Mouse (Mus musculus): ENCODE measurements around the gene Negr1. TPM values are rescaled to one million over a fixed set of nuclear protein-coding genes. Genes with fewer than 3 reads are reported as not detected.

Negr1 gene
- polyA plus RNA-seq, 1 experiment = 1.7 TPM

GRCm38 (mm10) chr3:156876551-156876950 lies 315.0 kb downstream of the Negr1 start:
- TF ChIP-seq CTCF (conservative IDR thresholded peaks at IDR 0.05; ENCODE audit: insufficient read depth, insufficient read length, low read depth, low read length) = no peak
- no peak for TF ChIP-seq POLR2A (IDR thresholded peaks at IDR 0.05; ENCODE audit: low read depth, low read length)
- 78% methylated on average over 1 of the region's 1 CpGs for WGBS
- DNase-seq = no peak
- Histone ChIP-seq H3K36me3 (ENCODE audit: control insufficient read depth, insufficient read depth, low read length) (no peaks in the 10 kb centered on the region), H3K4me3 (ENCODE audit: insufficient read depth, low read depth, low read length) (no peak overlapping the region), H3K4me1 (ENCODE audit: control insufficient read depth, insufficient read depth, low read length) (no peaks in the 10 kb centered on the region), H3K27me3 (replicated peaks; ENCODE audit: control insufficient read depth, insufficient read depth, low read length) (no peaks in the 10 kb centered on the region), H3K27ac (ENCODE audit: insufficient read depth, low read depth, low read length) (no peak overlapping the region)

GRCm38 (mm10) chr3:156882129-156882528 lies 320.5 kb downstream of the Negr1 start:
- TF ChIP-seq POLR2A (IDR thresholded peaks at IDR 0.05; ENCODE audit: low read depth, low read length) = no peak
- TF ChIP-seq CTCF (conservative IDR thresholded peaks at IDR 0.05; ENCODE audit: insufficient read depth, insufficient read length, low read depth, low read length) = no peak
- H3K27ac ChIP-seq (ENCODE audit: insufficient read depth, low read depth, low read length) = no peak overlapping the region
- H3K4me3 ChIP-seq (ENCODE audit: insufficient read depth, low read depth, low read length) = no peak overlapping the region
- no peaks in the 10 kb centered on the region for H3K36me3 ChIP-seq (ENCODE audit: control insufficient read depth, insufficient read depth, low read length)
- DNase-seq = peak; percentile 43
- no peaks in the 10 kb centered on the region for H3K27me3 ChIP-seq (replicated peaks; ENCODE audit: control insufficient read depth, insufficient read depth, low read length)
- 0 out of 2 replicates have a peak, but pooled peaks cover 3% of the 10 kb centered on the region for H3K4me1 ChIP-seq (ENCODE audit: control insufficient read depth, insufficient read depth, low read length)
- 44% methylated on average over 3 of the region's 3 CpGs for whole genome bisulfite sequencing

- Histone ChIP-seq H3K27me3 (replicated peaks; ENCODE audit: control insufficient read depth, insufficient read depth, low read length) (no peaks in the 10 kb centered on the region), H3K27ac (ENCODE audit: insufficient read depth, low read depth, low read length) (no peak overlapping the region), H3K36me3 (ENCODE audit: control insufficient read depth, insufficient read depth, low read length) (no peaks in the 10 kb centered on the region), H3K4me1 (ENCODE audit: control insufficient read depth, insufficient read depth, low read length) (0 out of 2 replicates have a peak, but pooled peaks cover 3% of the 10 kb centered on the region), H3K4me3 (ENCODE audit: insufficient read depth, low read depth, low read length) (no peak overlapping the region)
- peak; percentile 88 for DNase-seq
- TF ChIP-seq CTCF (conservative IDR thresholded peaks at IDR 0.05; ENCODE audit: insufficient read depth, insufficient read length, low read depth, low read length) (no peak), POLR2A (IDR thresholded peaks at IDR 0.05; ENCODE audit: low read depth, low read length) (no peak)
- WGBS = 74% methylated on average over 1 of the region's 1 CpGs
These were observed 322.3 kb downstream of the Negr1 start for GRCm38 (mm10) chr3:156883873-156884272.

DNA sequence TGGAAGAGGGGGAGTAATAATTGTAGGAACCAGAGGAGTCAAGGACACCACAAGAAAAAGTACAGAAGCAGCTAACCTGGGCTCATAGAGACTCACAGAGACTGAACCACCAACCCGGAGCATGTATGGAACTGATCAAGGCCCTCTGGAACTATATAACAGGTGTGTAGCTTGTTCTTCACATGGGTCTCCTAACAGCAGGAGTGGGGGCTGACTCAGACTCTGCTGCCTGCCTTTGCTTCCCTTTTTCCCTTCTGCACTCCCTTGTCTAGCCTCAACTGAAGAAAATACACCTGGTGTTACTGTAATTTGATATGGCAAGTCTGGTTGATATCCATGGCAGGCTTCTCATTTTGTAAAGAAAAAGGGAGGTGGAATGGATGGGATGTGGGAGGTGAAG lies 324.1 kb downstream of the Negr1 start:
- no peak for TF ChIP-seq POLR2A (IDR thresholded peaks at IDR 0.05; ENCODE audit: low read depth, low read length)
- TF ChIP-seq CTCF (conservative IDR thresholded peaks at IDR 0.05; ENCODE audit: insufficient read depth, insufficient read length, low read depth, low read length) = no peak
- Histone ChIP-seq H3K27me3 (replicated peaks; ENCODE audit: control insufficient read depth, insufficient read depth, low read length) (no peaks in the 10 kb centered on the region), H3K36me3 (ENCODE audit: control insufficient read depth, insufficient read depth, low read length) (no peaks in the 10 kb centered on the region), H3K4me3 (ENCODE audit: insufficient read depth, low read depth, low read length) (no peak overlapping the region), H3K27ac (ENCODE audit: insufficient read depth, low read depth, low read length) (no peak overlapping the region), H3K4me1 (ENCODE audit: control insufficient read depth, insufficient read depth, low read length) (0 out of 2 replicates have a peak, but pooled peaks cover 3% of the 10 kb centered on the region)
- 91% methylated on average over 1 of the region's 1 CpGs for whole genome bisulfite sequencing
- no peak for DNase-seq

GRCm38 (mm10) chr3:156886915-156887314 lies 325.3 kb downstream of the Negr1 start:
- no peak overlapping the region for H3K4me3 ChIP-seq (ENCODE audit: insufficient read depth, low read depth, low read length)
- no peaks in the 10 kb centered on the region for H3K27me3 ChIP-seq (replicated peaks; ENCODE audit: control insufficient read depth, insufficient read depth, low read length)
- TF ChIP-seq CTCF (conservative IDR thresholded peaks at IDR 0.05; ENCODE audit: insufficient read depth, insufficient read length, low read depth, low read length) (no peak), POLR2A (IDR thresholded peaks at IDR 0.05; ENCODE audit: low read depth, low read length) (no peak)
- no peak overlapping the region for H3K27ac ChIP-seq (ENCODE audit: insufficient read depth, low read depth, low read length)
- WGBS = 66% methylated on average over 3 of the region's 3 CpGs
- DNase-seq = no peak
- H3K4me1 ChIP-seq (ENCODE audit: control insufficient read depth, insufficient read depth, low read length) = 0 out of 2 replicates have a peak, but pooled peaks cover 3% of the 10 kb centered on the region
- no peaks in the 10 kb centered on the region for H3K36me3 ChIP-seq (ENCODE audit: control insufficient read depth, insufficient read depth, low read length)

- TF ChIP-seq CTCF (conservative IDR thresholded peaks at IDR 0.05; ENCODE audit: insufficient read depth, insufficient read length, low read depth, low read length) = no peak
- no peak for TF ChIP-seq POLR2A (IDR thresholded peaks at IDR 0.05; ENCODE audit: low read depth, low read length)
- H3K4me3 ChIP-seq (ENCODE audit: insufficient read depth, low read depth, low read length) = no peak overlapping the region
- no peak for DNase-seq
- H3K27ac ChIP-seq (ENCODE audit: insufficient read depth, low read depth, low read length) = no peak overlapping the region
- H3K36me3 ChIP-seq (ENCODE audit: control insufficient read depth, insufficient read depth, low read length) = no peaks in the 10 kb centered on the region
- no peaks in the 10 kb centered on the region for H3K4me1 ChIP-seq (ENCODE audit: control insufficient read depth, insufficient read depth, low read length)
- 73% methylated on average over 4 of the region's 4 CpGs for WGBS
- H3K27me3 ChIP-seq (replicated peaks; ENCODE audit: control insufficient read depth, insufficient read depth, low read length) = no peaks in the 10 kb centered on the region
These were observed 329.4 kb downstream of the Negr1 start for GRCm38 (mm10) chr3:156890986-156891385.

GRCm38 (mm10) chr3:156895322-156895721 lies 333.7 kb downstream of the Negr1 start:
- no peak for TF ChIP-seq POLR2A (IDR thresholded peaks at IDR 0.05; ENCODE audit: low read depth, low read length)
- Histone ChIP-seq H3K36me3 (ENCODE audit: control insufficient read depth, insufficient read depth, low read length) (no peaks in the 10 kb centered on the region), H3K27me3 (replicated peaks; ENCODE audit: control insufficient read depth, insufficient read depth, low read length) (no peaks in the 10 kb centered on the region), H3K4me3 (ENCODE audit: insufficient read depth, low read depth, low read length) (no peak overlapping the region), H3K4me1 (ENCODE audit: control insufficient read depth, insufficient read depth, low read length) (no peaks in the 10 kb centered on the region), H3K27ac (ENCODE audit: insufficient read depth, low read depth, low read length) (no peak overlapping the region)
- WGBS = 74% methylated on average over 4 of the region's 4 CpGs
- no peak for DNase-seq

GRCm38 (mm10) chr3:156896106-156896505 lies 334.5 kb downstream of the Negr1 start:
- no peaks in the 10 kb centered on the region for H3K27me3 ChIP-seq (replicated peaks; ENCODE audit: control insufficient read depth, insufficient read depth, low read length)
- WGBS = 85% methylated on average over 4 of the region's 4 CpGs

More at GRCm38 (mm10) chr3:156896106-156896505, 334.5 kb downstream of the Negr1 start:
- Histone ChIP-seq H3K27ac (ENCODE audit: insufficient read depth, low read depth, low read length) (no peak overlapping the region), H3K4me1 (ENCODE audit: control insufficient read depth, insufficient read depth, low read length) (no peaks in the 10 kb centered on the region), H3K36me3 (ENCODE audit: control insufficient read depth, insufficient read depth, low read length) (no peaks in the 10 kb centered on the region), H3K4me3 (ENCODE audit: insufficient read depth, low read depth, low read length) (no peak overlapping the region)
- no peak for DNase-seq
- TF ChIP-seq POLR2A (IDR thresholded peaks at IDR 0.05; ENCODE audit: low read depth, low read length) (no peak), CTCF (conservative IDR thresholded peaks at IDR 0.05; ENCODE audit: insufficient read depth, insufficient read length, low read depth, low read length) (no peak)

All from kidney, adult 2 months (tissue).